Mouse (Mus musculus) embryonic facial prominence, embryonic 14.5 days (tissue): ENCODE data around the gene Plcl1. TPM values are rescaled to one million over a fixed set of nuclear protein-coding genes. Genes with fewer than 3 reads are reported as not detected.
A peak's percentile ranks its signal among the peaks of the same experiment; 100 is the strongest.

Experiments
- ATAC-seq: fragments of 200-750 bp; cut with Nextera tagmentation; 2 replicates; pipeline ENCODE4 v1.8.0; 2017; ENCODE audit warnings: low read depth, moderate number of reproducible peaks, moderate TSS enrichment
- DNase-seq: peaks from one replicate; pipeline ENCODE4 v3.0.0-alpha.2; 2015; ENCODE audit warnings: low spot score
- H3K27ac ChIP-seq: fragments of 300-500 bp; sonication (generic); replicated peaks from 2 replicates; pipeline ENCODE4 v1.5.1; 2014; ENCODE audit warnings: low read depth, mild to moderate bottlenecking, low read length, moderate library complexity
- H3K27me3 ChIP-seq: fragments of 300-500 bp; sonication (generic); replicated peaks from 2 replicates; pipeline ENCODE4 v1.6.1; 2014; ENCODE audit warnings: low read length; ENCODE audit not compliant: control insufficient read depth, insufficient read depth
- H3K36me3 ChIP-seq: fragments of 300-500 bp; sonication (generic); 2 replicates; pipeline ENCODE4 v1.6.1; 2014; ENCODE audit warnings: low read length, mixed read lengths; ENCODE audit not compliant: control insufficient read depth, insufficient read depth
- H3K4me1 ChIP-seq: fragments of 300-500 bp; sonication (generic); 2 replicates; pipeline ENCODE4 v1.6.1; 2014; ENCODE audit warnings: antibody characterized with exemption, low read length; ENCODE audit not compliant: control insufficient read depth, insufficient read depth
- H3K4me2 ChIP-seq: fragments of 300-500 bp; sonication (generic); 2 replicates; pipeline ENCODE4 v1.6.1; 2014; ENCODE audit warnings: low read depth, mild to moderate bottlenecking, low read length, moderate library complexity, mixed read lengths
- H3K4me3 ChIP-seq: fragments of 300-500 bp; sonication (generic); 2 replicates; pipeline ENCODE4 v1.5.1; 2014; ENCODE audit warnings: low read depth, mild to moderate bottlenecking, low read length
- H3K9ac ChIP-seq: fragments of 300-500 bp; sonication (generic); 2 replicates; pipeline ENCODE4 v1.6.1; 2014; ENCODE audit warnings: low read depth, mild to moderate bottlenecking, low read length, moderate library complexity, mixed read lengths
- H3K9me3 ChIP-seq: fragments of 300-500 bp; sonication (generic); 2 replicates; pipeline ENCODE4 v1.6.1; 2016; ENCODE audit warnings: low read length; ENCODE audit not compliant: control insufficient read depth
- WGBS: fragments of 180-500 bp; shearing (Covaris S2); extraction: QIAGEN DNeasy Blood & Tissue Kit; methylation state at CpG from one replicate; pipeline ENCODE4 v1.1.7; 2014; 5-methylcytosine and 5-hydroxymethylcytosine counted together
- polyA plus RNA-seq: library from polyadenylated mRNA; unstranded; fragments of >200 nt; fragmentation: Nextera tagmentation; extraction: Ambion mirVana; gene quantifications from 2 replicates; pipeline ENCODE4 v1.2.1, GENCODE M21; 2014

The Plcl1 gene
- polyA plus RNA-seq, 1 experiment from 2014 or later: 2.4 TPM

DNA sequence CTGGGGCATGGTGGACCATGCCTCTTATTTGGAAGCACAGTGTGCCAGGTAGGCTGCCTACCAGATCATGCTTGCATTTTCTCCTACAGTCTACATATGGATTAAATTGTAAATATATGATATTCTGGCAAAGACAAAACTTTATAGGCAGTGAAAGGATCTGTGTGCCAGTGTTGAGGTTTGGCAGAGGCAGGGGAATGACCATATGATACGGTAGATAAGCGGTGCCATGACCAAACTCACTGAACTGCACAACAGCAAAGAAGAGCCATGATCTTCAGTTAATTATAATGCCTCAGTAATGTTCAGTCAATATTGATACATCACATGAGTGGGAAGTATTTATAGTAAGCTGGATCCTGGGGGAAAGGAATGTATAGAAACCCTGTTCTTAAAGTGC lies 212.1 kb downstream of the Plcl1 start:
- peaks cover 8% of the 10 kb centered on the region for H3K4me1 ChIP-seq
- no peaks in the 10 kb centered on the region for H3K36me3 ChIP-seq
- H3K9ac ChIP-seq: no peak overlapping the region
- H3K27me3 ChIP-seq: no peaks in the 10 kb centered on the region
- no peak overlapping the region for H3K4me2 ChIP-seq
- H3K4me3 ChIP-seq: no peak overlapping the region
- 74% methylated on average over 2 of the region's 2 CpGs for WGBS
- peak; percentile 15; the same call in 1 of the 2 replicates for ATAC-seq
- H3K27ac ChIP-seq: no peak overlapping the region
- DNase-seq: peak; percentile 25
- H3K9me3 ChIP-seq: no peaks in the 10 kb centered on the region

DNA sequence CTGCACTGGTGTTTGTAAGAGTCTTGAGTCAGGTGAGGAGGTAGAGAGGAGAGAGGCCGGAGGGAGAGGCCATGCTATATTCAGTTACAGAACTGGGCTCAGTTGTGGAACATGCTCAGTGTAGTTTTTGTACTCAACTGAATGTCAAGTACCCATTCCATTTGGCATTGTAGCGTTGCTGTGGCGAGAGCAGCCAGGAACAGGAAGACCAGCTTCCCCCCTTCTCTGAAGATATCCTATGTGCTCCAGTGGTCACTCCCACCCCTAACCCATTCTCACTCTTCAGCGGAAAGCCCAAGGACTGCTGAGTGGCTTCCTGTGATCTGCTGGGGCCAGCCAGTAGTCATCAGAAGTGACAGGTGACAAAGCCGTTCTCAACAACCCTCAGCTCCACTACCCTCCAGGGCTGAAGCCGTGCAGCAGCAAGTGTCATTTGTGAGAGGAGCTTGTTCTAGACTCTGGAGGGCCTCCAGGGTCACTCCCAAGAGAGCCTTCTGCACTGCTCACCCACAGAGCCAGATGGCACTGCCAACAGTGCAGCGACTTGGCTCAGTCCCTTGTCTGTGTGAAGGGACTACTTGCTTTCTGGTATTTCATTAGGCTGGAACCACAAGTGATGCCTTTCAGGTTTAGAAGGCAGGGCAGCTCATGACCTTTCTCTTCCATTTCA lies 213.0 kb downstream of the Plcl1 start:
- H3K4me2 ChIP-seq: no peak overlapping the region
- no peaks in the 10 kb centered on the region for H3K36me3 ChIP-seq
- DNase-seq: no peak
- ATAC-seq: no peak
- H3K9me3 ChIP-seq: no peaks in the 10 kb centered on the region
- H3K27ac ChIP-seq: 0 out of 2 replicates have a peak overlapping the region, but pooled peaks have one; percentile 21
- H3K4me3 ChIP-seq: no peak overlapping the region
- no peaks in the 10 kb centered on the region for H3K27me3 ChIP-seq
- WGBS: 57% methylated on average over 7 of the region's 7 CpGs
- H3K9ac ChIP-seq: no peak overlapping the region
- peaks cover 8% of the 10 kb centered on the region for H3K4me1 ChIP-seq

DNA sequence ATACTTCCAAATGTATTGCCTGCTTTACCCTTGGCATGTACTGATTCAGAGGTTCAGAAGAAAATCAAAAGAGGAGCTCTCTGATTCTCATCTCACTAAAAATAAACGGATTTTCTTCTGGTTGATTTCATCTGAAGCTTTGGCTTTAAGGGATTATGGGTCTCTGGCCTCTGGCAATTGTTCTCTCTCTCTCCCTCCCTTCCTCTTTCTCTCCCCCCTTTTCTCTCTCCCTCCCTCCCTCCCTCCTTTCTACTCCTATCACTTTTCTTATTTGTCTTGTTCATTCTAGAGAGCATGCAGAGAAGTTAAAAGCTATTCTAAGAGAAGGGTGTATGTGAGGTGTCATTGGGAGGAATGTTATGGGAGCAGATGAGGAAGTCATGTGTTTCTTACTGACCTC lies 225.8 kb downstream of the Plcl1 start:
- H3K27me3 ChIP-seq: no peaks in the 10 kb centered on the region
- H3K9ac ChIP-seq: no peak overlapping the region
- ATAC-seq: no peak
- no peak overlapping the region for H3K4me2 ChIP-seq
- 26% methylated on average over 1 of the region's 1 CpGs for WGBS
- H3K4me3 ChIP-seq: no peak overlapping the region
- no peak for DNase-seq
- no peak overlapping the region for H3K27ac ChIP-seq
- no peaks in the 10 kb centered on the region for H3K9me3 ChIP-seq
- H3K36me3 ChIP-seq: no peaks in the 10 kb centered on the region
- no peaks in the 10 kb centered on the region for H3K4me1 ChIP-seq

DNA sequence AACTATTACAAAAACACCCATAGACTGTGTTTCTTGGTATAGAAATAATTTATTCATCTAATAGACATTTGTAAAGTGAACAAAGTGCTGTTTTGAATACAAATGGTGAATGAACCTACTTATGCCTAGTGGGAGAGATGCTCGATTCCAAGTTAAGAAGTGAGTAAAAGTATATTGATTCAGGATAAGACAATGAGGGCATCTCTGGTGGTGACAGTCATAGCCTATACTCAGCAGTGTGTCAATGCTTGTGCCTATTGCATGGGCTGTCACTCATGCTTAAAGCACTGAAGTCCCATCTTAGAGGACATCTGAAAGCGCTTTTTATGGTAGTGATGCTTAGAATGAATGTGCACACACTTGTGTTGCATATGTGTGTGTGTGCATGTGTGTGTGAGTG lies 226.3 kb downstream of the Plcl1 start:
- Histone ChIP-seq H3K4me2 (no peak overlapping the region), H3K27ac (no peak overlapping the region), H3K4me3 (no peak overlapping the region), H3K27me3 (no peaks in the 10 kb centered on the region), H3K4me1 (no peaks in the 10 kb centered on the region), H3K9ac (no peak overlapping the region), H3K9me3 (no peaks in the 10 kb centered on the region), H3K36me3 (no peaks in the 10 kb centered on the region)
- ATAC-seq: no peak
- no peak for DNase-seq
- 84% methylated on average over 2 of the region's 2 CpGs for WGBS

GRCm38 (mm10) chr1:55633326-55633725 lies 227.6 kb downstream of the Plcl1 start:
- Histone ChIP-seq H3K4me2 (no peak overlapping the region), H3K4me3 (no peak overlapping the region), H3K27me3 (no peaks in the 10 kb centered on the region), H3K9me3 (no peaks in the 10 kb centered on the region), H3K36me3 (no peaks in the 10 kb centered on the region), H3K4me1 (no peaks in the 10 kb centered on the region), H3K27ac (no peak overlapping the region), H3K9ac (no peak overlapping the region)
- WGBS: 76% methylated on average over 4 of the region's 4 CpGs
- ATAC-seq (no peak), DNase-seq (peak; percentile 20)

GRCm38 (mm10) chr1:55659518-55660210 lies 253.9 kb downstream of the Plcl1 start:
- Histone ChIP-seq H3K9me3 (no peaks in the 10 kb centered on the region), H3K27ac (no peak overlapping the region), H3K27me3 (no peaks in the 10 kb centered on the region), H3K9ac (no peak overlapping the region), H3K4me3 (no peak overlapping the region), H3K4me1 (no peaks in the 10 kb centered on the region), H3K36me3 (no peaks in the 10 kb centered on the region), H3K4me2 (no peak overlapping the region)
- WGBS: 75% methylated on average over 8 of the region's 8 CpGs
- DNase-seq (no peak), ATAC-seq (no peak)

DNA sequence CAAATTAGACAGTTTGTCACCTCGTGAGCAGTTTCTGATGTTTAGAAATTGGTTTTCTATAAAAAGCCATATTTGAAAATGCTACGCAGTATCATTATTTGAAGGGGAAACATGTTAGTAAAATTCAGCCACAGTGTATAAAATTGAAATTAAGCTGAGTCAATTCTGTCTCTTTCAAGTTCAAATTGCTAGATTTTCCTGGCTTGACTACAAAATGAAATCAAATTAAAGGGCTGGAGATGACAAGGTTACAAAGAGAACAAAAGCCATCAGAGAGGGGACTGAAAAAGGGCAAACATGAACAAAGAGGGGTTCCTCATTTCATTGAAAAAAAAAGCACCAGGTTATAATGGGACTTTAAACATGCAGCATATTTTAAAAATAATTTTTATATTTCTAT lies 255.7 kb downstream of the Plcl1 start:
- H3K4me3 ChIP-seq: no peak overlapping the region
- H3K9ac ChIP-seq: no peak overlapping the region
- H3K27me3 ChIP-seq: no peaks in the 10 kb centered on the region
- no peak for DNase-seq
- no peaks in the 10 kb centered on the region for H3K36me3 ChIP-seq
- H3K9me3 ChIP-seq: no peaks in the 10 kb centered on the region
- no peak overlapping the region for H3K4me2 ChIP-seq
- no peaks in the 10 kb centered on the region for H3K4me1 ChIP-seq
- WGBS: 76% methylated on average over 2 of the region's 2 CpGs
- no peak overlapping the region for H3K27ac ChIP-seq
- ATAC-seq: no peak

DNA sequence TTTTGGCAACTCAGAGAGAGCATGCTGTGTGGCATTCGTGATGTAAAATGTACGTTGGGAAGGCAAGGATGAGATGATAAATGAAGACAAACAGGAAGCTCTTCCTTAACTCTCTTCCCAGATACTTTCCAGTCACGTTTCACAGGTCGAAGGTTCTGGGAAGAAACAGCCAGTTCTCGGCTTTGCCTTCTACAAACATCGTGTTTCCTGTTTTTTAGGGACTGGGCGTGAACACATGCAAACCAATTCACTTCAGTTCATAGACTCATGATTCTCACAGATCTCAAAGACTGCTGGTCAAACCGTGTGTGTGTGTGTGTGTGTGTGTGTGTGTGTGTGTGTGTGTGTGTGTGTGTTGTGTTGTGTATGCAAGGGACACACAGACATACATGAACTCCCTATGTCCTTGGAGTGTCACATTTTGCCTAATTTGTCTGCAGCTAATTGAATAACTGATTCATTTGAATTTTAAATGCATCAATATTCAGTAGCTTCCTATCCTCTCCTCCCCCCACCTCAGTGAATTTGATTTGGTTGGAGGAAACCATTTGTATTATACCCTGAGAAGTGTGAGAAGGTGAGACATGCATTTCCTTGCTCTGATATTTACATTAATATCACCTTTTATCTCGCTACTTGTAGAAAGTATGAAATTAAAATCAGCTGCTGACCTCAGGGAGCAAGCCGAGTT lies 259.6 kb downstream of the Plcl1 start:
- WGBS: 49% methylated on average over 10 of the region's 10 CpGs
- H3K27me3 ChIP-seq: no peaks in the 10 kb centered on the region
- no peak overlapping the region for H3K4me3 ChIP-seq
- no peak overlapping the region for H3K9ac ChIP-seq
- no peak overlapping the region for H3K27ac ChIP-seq
- DNase-seq (no peak), ATAC-seq (no peak)
- H3K4me1 ChIP-seq: no peaks in the 10 kb centered on the region
- 0 out of 2 replicates have a peak overlapping the region, but pooled peaks have one; percentile 20 for H3K4me2 ChIP-seq
- no peaks in the 10 kb centered on the region for H3K9me3 ChIP-seq
- no peaks in the 10 kb centered on the region for H3K36me3 ChIP-seq
